ENCODE assay signal across 11 mouse cellular contexts in the genomic region with DNA sequence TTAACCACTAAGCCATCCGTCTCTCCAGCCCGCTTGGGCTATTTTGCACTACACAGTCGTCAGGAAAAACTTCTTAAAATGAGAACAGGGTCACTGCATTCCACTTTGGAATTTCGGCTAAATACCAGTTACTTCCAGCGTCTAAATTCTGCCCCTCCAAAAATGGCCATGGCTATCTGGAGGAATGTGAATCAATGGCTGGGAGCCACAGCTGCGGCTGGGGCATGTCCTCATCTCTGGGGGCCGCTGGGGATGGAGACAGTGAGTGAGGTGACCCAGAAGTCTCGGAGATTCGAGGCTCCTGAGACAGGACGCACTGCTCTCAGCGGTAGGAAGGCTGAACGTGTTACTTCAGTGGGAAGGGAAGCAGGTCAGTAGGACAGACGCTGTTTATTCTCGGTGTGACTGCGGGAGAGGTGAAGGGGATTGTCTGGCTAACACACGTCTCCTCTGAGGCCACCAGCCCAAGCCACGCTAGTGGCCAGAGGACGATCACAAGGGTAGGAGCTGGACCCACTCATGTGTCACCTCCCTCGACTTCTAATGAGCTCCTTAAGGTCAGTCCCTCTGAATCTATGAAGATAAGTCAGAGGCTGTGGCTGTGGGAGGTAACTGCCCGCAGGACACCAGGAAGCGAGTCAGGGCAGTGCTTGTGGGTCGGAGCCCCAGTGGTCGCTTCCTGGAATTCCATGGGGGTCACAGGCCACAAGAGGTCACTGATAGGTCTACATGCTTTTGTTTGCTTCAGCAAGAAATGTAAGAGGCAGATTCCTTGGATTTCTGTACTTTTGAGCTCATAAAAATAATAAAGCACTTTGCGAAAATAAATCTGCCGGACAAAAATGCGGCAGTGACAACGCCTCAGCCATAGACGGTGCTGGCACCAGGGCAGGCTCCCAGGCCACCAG. TPM values are rescaled to one million over a fixed set of nuclear protein-coding genes. Genes with fewer than 3 reads are reported as not detected.
A peak's percentile ranks its signal among the peaks of the same experiment; 100 is the strongest.
DNase-seq lines count a peak whose midpoint lies in the region; ATAC-seq lines count a peak whose summit lies in the region.
"Had no signal": no experiment of that assay in that cellular context is flagged by ENCODE, and none has a peak within 500 bp of the region (broad histone marks: within the 10 kb centered on the region; RNA-seq: fewer than 3 reads in every experiment).

No protein-coding gene starts in this region.

- peaks cover 13% of the 10 kb centered on the region; the same call in 1 of the 2 replicates for H3K36me3 ChIP-seq in heart, embryonic 16.5 days (ENCODE audit: control insufficient read depth, insufficient read depth)
- peaks cover 23% of the 10 kb centered on the region; the same call in 1 of the 2 replicates for H3K36me3 ChIP-seq in limb, embryonic 15.5 days

- H3K9ac ChIP-seq in heart, embryonic 16.5 days (ENCODE audit: low read length): peak overlapping the region; percentile 30
- no peak overlapping the region for H3K9ac ChIP-seq in limb, embryonic 15.5 days
- H3K9ac ChIP-seq: forebrain, embryonic 12.5 days had no signal

- H3K4me3 ChIP-seq in heart, embryonic 16.5 days (ENCODE audit: low read length): no peak overlapping the region; the same call in 1 of the 2 replicates
- H3K4me3 ChIP-seq in limb, embryonic 15.5 days: no peak overlapping the region
- H3K4me3 ChIP-seq: forebrain, embryonic 12.5 days had no signal

- H3K9me3 ChIP-seq in heart, embryonic 16.5 days (replicated peaks; ENCODE audit: control insufficient read depth, low read length): no peaks in the 10 kb centered on the region
- no peaks in the 10 kb centered on the region for H3K9me3 ChIP-seq in limb, embryonic 15.5 days
- H3K9me3 ChIP-seq: forebrain, embryonic 12.5 days had no signal

- WGBS in heart, embryonic 16.5 days: 37% methylated on average over 28 of the region's 28 CpGs
- 59% methylated on average over 28 of the region's 28 CpGs for WGBS in limb, embryonic 15.5 days

- peak; percentile 26 for DNase-seq in kidney, adult 18-20 months
- DNase-seq in kidney, adult 9 months: no peak
- DNase-seq in embryo, embryonic 11 days: peak; percentile 37
- no peak for DNase-seq in left cerebral cortex, adult 18-20 months (ENCODE audit: low spot score in 2 of 2)
- no peak for DNase-seq in spleen, postnatal 14 days (ENCODE audit: low spot score in 2 of 2)
- DNase-seq in urinary bladder, adult 2 months (ENCODE audit: low spot score): no peak
- DNase-seq: cerebellum, adult 11 months had no signal

- H3K27me3 ChIP-seq in heart, embryonic 16.5 days (ENCODE audit: control insufficient read depth, insufficient read depth, low read length): no peaks in the 10 kb centered on the region
- no peaks in the 10 kb centered on the region for H3K27me3 ChIP-seq in limb, embryonic 15.5 days
- H3K27me3 ChIP-seq: forebrain, embryonic 12.5 days had no signal

- H3K4me2 ChIP-seq in heart, embryonic 16.5 days (ENCODE audit: low read depth, low read length): peak overlapping the region; percentile 49
- no peak overlapping the region for H3K4me2 ChIP-seq in limb, embryonic 15.5 days
- H3K4me2 ChIP-seq: forebrain, embryonic 12.5 days had no signal

- no peak for ATAC-seq in heart, embryonic 16.5 days (replicated peaks; ENCODE audit: extremely low read depth, insufficient read depth, low FRiP score)
- ATAC-seq in limb, embryonic 15.5 days (ENCODE audit: insufficient number of reproducible peaks, low FRiP score, low TSS enrichment, low read depth): no peak

- H3K4me1 ChIP-seq in heart, embryonic 16.5 days (ENCODE audit: control insufficient read depth, insufficient read depth, low read length): peaks cover 88% of the 10 kb centered on the region
- peaks cover 54% of the 10 kb centered on the region for H3K4me1 ChIP-seq in limb, embryonic 15.5 days

- peak overlapping the region; percentile 99 for H3K27ac ChIP-seq in heart, embryonic 16.5 days (ENCODE audit: low read length)
- peak overlapping the region; percentile 76 for H3K27ac ChIP-seq in limb, embryonic 15.5 days
- H3K27ac ChIP-seq: forebrain, embryonic 12.5 days; macrophage had no signal

RNA-seq across cellular contexts. Expression of gene 2310022B05Rik, which starts 9.3 kb away (rescaled TPM):
- polyA plus RNA-seq in heart, embryonic 16.5 days (2015; fragmentation: Nextera tagmentation; extraction: Ambion mirVana): 39.3 and 47.7 TPM in 2 replicates
- 34.2 and 36.6 TPM in 2 replicates for polyA plus RNA-seq in limb, embryonic 15.5 days (2015; fragmentation: Nextera tagmentation; extraction: Ambion mirVana)
- total RNA-seq in left cerebral cortex, adult 18-20 months (2021): 10 to 100 TPM; 56.4 to 66.5 TPM
- polyA plus RNA-seq in urinary bladder, adult 2 months (2012; rRNA removed): 42.1 and 45.9 TPM in 2 replicates

Comparison
In these comparisons a context has a peak if more than half of its experiments do, and no peak if none do; other contexts are left out.
1. DNase-seq: peak in kidney, adult 18-20 months (single experiment) and embryo, embryonic 11 days (single experiment); none in kidney, adult 9 months (single experiment), left cerebral cortex, adult 18-20 months (0 of 2), spleen, postnatal 14 days (0 of 2) and urinary bladder, adult 2 months (single experiment).